Mouse (Mus musculus): ENCODE measurements around the gene Klhl31.

DNA sequence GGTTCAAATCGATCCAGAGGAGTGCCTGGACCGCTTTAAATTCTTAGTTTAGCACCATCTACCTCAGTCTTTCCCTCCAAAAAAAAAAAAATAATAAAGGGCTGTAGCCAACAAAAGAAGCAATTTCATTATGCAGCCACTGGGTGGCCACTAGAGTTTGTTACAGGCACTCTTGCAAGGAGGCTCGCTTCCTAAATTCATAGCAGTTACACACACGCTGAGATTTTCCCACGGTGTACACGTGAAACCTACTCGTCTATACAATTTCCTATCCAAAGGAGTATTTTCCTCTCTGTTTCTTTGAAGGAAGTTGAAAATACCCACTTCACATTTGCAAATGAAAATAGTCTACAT lies 19.6 kb downstream of the Klhl31 start:
- no peak for TF ChIP-seq CTCF (IDR thresholded peaks at IDR 0.05; ENCODE audit: low read depth, low read length)
- no peak for TF ChIP-seq POLR2A (IDR thresholded peaks at IDR 0.05; ENCODE audit: insufficient read depth, low read length)

Data from ES-Bruce4 (cell line).